Mouse (Mus musculus): ENCODE results near the gene Muc2. TPM values are rescaled to one million over a fixed set of nuclear protein-coding genes. Genes with fewer than 3 reads are reported as not detected.

Gene Muc2
- total RNA-seq, 1 experiment from 2014 or later, result not detected

- ATAC-seq (replicated peaks; ENCODE audit: insufficient number of reproducible peaks, low FRiP score, low TSS enrichment, poor library complexity, severe bottlenecking), result no peak
Measured at GRCm38 (mm10) chr7:141747451-141748100, 57.4 kb downstream of the Muc2 start.

DNA sequence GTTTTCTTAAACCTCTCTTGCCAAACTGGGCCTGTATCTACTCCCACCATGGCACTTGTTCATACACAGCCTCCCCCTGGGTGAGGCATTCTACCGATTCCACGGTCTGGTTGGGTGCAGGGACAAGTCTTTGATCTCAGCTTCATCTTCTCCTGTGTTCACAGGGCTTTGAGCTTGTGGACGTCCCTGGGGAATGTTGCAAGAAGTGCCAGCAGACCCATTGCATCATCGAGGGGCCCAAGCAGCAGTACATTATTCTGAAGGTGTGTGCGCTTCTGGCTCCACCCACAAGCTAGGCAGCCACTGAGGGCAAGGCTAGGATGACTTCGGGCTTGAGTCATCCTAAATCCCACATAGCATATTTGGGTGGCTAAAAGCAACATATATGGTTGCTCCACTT is 62.4 kb downstream of the Muc2 start:
- ATAC-seq (replicated peaks; ENCODE audit: insufficient number of reproducible peaks, low FRiP score, low TSS enrichment, poor library complexity, severe bottlenecking), result no peak

DNA sequence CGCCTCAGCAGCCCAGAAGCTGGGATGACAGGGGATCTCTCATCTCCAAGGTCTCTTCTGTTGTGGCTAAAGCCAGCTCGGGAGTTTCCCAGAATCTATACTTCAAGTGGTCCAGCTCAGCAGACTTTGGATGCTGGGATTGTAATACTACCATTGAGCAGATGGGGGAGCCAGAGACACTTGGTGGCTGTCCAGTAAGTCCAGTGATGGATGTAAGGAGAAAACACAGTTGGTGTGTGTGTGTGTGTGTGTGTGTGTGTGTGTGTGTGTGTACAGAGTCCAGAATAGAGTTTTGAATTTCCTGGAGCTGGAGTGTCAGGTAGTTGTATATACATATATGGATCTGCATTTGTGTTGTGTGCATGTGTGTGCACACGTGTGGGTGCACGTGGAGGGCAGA is 65.7 kb downstream of the Muc2 start:
- no peak for ATAC-seq (replicated peaks; ENCODE audit: insufficient number of reproducible peaks, low FRiP score, low TSS enrichment, poor library complexity, severe bottlenecking)

- no peak for ATAC-seq (replicated peaks; ENCODE audit: insufficient number of reproducible peaks, low FRiP score, low TSS enrichment, poor library complexity, severe bottlenecking)
Measured at GRCm38 (mm10) chr7:141758291-141758690, 68.2 kb downstream of the Muc2 start.

GRCm38 (mm10) chr7:141770521-141770920 is 80.4 kb downstream of the Muc2 start:
- no peak for ATAC-seq (replicated peaks; ENCODE audit: insufficient number of reproducible peaks, low FRiP score, low TSS enrichment, poor library complexity, severe bottlenecking)

DNA sequence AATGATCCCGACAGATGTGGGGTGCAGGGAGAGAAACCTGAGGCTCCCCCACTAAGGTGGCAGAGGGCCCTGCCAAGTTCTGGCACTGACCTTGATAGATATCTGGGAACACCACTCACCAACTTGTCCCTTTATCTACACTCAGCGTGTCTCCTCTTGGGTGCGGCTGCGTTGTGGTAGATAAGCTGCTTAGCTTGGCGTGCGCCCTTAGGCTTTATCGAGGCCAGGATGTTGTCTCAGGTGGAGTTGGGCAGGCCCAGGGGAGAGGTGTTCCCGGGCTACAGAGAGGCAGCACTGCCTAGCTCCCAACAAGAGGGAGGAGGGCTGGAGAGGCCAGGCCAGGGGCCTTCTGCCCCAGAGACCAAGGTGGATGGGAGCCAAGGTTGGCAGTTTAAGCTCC is 80.8 kb downstream of the Muc2 start:
- ATAC-seq (replicated peaks; ENCODE audit: insufficient number of reproducible peaks, low FRiP score, low TSS enrichment, poor library complexity, severe bottlenecking), result no peak

GRCm38 (mm10) chr7:141772058-141772557 is 82.0 kb downstream of the Muc2 start:
- no peak for ATAC-seq (replicated peaks; ENCODE audit: insufficient number of reproducible peaks, low FRiP score, low TSS enrichment, poor library complexity, severe bottlenecking)

DNA sequence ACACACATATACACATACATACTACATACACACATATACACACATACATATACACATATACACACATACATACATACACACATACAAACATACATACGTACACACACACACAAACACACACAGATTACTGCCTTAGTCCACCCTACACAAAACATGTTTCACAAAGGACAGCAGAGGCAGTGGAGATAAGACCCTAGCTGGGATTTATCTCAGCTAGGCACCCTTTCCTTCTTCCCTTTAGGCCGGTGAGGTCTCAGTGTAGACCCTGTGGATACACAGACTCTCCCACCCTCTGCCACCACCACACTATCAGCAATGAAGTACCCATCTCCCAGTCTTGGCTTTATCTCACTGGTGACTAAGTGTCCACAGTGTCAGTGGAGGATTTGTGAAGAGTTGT is 84.7 kb downstream of the Muc2 start:
- no peak for ATAC-seq (replicated peaks; ENCODE audit: insufficient number of reproducible peaks, low FRiP score, low TSS enrichment, poor library complexity, severe bottlenecking)

- no peak for ATAC-seq (replicated peaks; ENCODE audit: insufficient number of reproducible peaks, low FRiP score, low TSS enrichment, poor library complexity, severe bottlenecking)
Measured at GRCm38 (mm10) chr7:141776199-141776598, 86.1 kb downstream of the Muc2 start.

- no peak for ATAC-seq (replicated peaks; ENCODE audit: insufficient number of reproducible peaks, low FRiP score, low TSS enrichment, poor library complexity, severe bottlenecking)
Measured at GRCm38 (mm10) chr7:141788677-141789452, 98.7 kb downstream of the Muc2 start, which contains the start of gene Muc5ac. Muc5ac (plus strand) TSS chr7:141788972.

GRCm38 (mm10) chr7:141794251-141794650 is 104.1 kb downstream of the Muc2 start:
- no peak for ATAC-seq (replicated peaks; ENCODE audit: insufficient number of reproducible peaks, low FRiP score, low TSS enrichment, poor library complexity, severe bottlenecking)

DNA sequence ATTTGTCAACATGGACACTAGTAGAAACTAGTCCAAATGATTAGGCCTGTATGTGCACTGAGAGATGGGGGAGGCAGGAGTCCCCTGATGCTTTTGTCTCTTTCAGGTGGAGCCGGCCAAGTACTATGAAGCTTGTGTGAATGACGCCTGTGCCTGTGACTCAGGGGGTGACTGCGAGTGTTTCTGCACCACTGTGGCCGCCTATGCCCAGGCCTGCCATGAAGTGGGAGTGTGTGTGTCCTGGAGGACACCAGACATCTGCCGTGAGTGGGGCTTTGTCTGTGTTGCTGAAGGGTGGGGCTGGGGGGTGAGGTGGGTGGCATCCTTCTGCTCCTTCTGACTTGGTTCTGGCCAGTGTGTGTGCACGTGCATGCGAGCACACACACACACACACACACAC is 113.1 kb downstream of the Muc2 start:
- ATAC-seq (replicated peaks; ENCODE audit: insufficient number of reproducible peaks, low FRiP score, low TSS enrichment, poor library complexity, severe bottlenecking), result no peak

Other genes with a start within 250 kb of the Muc2 start
- 4.5 to 5.9 TPM (median 4.8 TPM) in 3 replicates for gene Pidd1, start 246.3 kb upstream of the Muc2 start, total RNA-seq (2017)
- gene Rplp2, start 243.0 kb upstream of the Muc2 start, total RNA-seq (2017), result 2,770 to 3,796 TPM (median 2,928 TPM) in 3 replicates
- gene Pnpla2, start 235.1 kb upstream of the Muc2 start, total RNA-seq (2017), result 19.7 to 28.0 TPM (median 25.4 TPM) in 3 replicates
- gene Cracr2b, start 229.2 kb upstream of the Muc2 start, total RNA-seq (2017), result not detected in 3 replicates
- gene Cd151, start 222.9 kb upstream of the Muc2 start, total RNA-seq (2017), result 17.8 to 40.8 TPM (median 20.7 TPM) in 3 replicates
- 14.0 to 22.2 TPM (median 14.6 TPM) in 3 replicates for gene Polr2l, start 215.2 kb upstream of the Muc2 start, total RNA-seq (2017)
- 0.95 TPM in 1 of 3 replicates, not detected in the others for gene Tspan4, start 215.1 kb upstream of the Muc2 start, total RNA-seq (2017)
- 10.4 to 19.8 TPM (median 13.9 TPM) in 3 replicates for gene Chid1, start 150.5 kb upstream of the Muc2 start, total RNA-seq (2017)
- gene Ap2a2, start 128.2 kb upstream of the Muc2 start, total RNA-seq (2017), result 39.0 to 52.7 TPM (median 48.6 TPM) in 3 replicates
- gene Muc6, start 35.0 kb upstream of the Muc2 start, total RNA-seq (2017), result 0.10 to 0.21 TPM in 2 of 3 replicates, not detected in the other
- gene Muc5ac, start 98.6 kb downstream of the Muc2 start, total RNA-seq (2017), result not detected in 3 replicates
- gene Muc5b, start 148.7 kb downstream of the Muc2 start, total RNA-seq (2017), result 0.11 TPM in 1 of 3 replicates, not detected in the others
- 36.8 to 53.8 TPM (median 38.2 TPM) in 3 replicates for gene Tollip, start 228.2 kb downstream of the Muc2 start, total RNA-seq (2017)

Measured in monocyte, adult 5-6 weeks (primary cell).